Mouse (Mus musculus) heart, adult 2 months (tissue): ENCODE measurements around the gene Ppm1f.

ENCODE experiments used
- CTCF ChIP-seq: fragments of 200-600 bp; IDR thresholded peaks from 2 replicates; pipeline ENCODE4 v1.8.1; 2022; ENCODE audit warnings: antibody characterized with exemption, mild to moderate bottlenecking, moderate library complexity
- POLR2A ChIP-seq: fragments of 200-500 bp; IDR thresholded peaks from 2 replicates; pipeline ENCODE4 v1.6.1; 2011; ENCODE audit warnings: mild to moderate bottlenecking, low read depth, low read length, control low read depth; ENCODE audit not compliant: insufficient read depth

DNA sequence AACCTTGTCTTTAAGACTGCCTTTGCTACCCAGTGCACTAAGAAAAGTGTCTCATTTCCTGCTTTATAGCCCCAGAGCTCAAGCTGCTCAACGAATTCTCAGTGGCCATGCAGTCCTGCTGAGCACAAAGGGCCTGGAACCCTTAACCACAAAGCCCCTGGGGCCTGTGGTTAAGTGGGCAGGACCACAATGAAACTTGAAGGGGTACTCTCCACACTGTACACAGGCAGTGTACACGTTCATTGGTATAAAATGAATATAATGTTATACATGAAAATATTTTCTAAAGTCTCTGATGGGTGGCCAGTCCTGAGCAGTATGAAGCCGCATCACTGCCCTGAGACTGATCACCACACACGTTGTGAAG, 271 bp upstream of the Ppm1f start:
- TF ChIP-seq CTCF (no peak), POLR2A (no peak)
